Mouse (Mus musculus): ENCODE measurements around the gene Xpot. TPM values are rescaled to one million over a fixed set of nuclear protein-coding genes. Genes with fewer than 3 reads are reported as not detected.

The Xpot gene
- polyA plus RNA-seq, 1 experiment: 105 TPM

- no peak for DNase-seq (ENCODE audit: low read depth)
Observed at GRCm38 (mm10) chr10:121576372-121576771, 49.8 kb downstream of the Xpot start.

DNA sequence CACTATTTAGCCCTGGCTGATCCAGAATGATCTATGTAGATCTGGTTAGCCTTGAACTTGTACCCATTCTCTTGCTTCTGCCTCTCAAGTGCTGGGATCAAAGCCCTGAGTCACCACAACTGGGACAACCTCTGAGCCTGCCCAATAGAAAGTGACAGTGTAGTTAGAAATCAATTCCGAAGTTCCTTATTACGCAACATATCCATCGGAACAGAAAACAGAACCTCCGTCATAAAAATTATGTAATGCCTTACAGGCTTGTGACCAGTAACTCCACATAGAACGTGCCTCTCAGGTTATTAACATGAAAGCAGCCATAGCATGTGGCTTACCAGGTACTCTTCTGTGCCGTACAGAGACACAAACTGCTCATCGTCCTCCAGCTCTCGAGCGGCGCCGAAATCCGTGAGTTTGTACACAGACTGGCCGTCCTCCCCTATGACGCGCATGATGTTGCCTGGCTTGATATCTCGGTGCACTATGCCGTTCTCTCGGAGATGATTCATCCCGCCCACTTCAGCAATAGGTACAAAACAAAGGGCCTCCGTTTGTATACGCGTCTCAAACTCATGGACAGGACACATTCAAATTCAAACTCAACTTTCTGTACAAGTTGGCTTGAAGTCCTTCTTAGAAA is 54.5 kb downstream of the Xpot start:
- no peak for DNase-seq (ENCODE audit: low read depth)

DNA sequence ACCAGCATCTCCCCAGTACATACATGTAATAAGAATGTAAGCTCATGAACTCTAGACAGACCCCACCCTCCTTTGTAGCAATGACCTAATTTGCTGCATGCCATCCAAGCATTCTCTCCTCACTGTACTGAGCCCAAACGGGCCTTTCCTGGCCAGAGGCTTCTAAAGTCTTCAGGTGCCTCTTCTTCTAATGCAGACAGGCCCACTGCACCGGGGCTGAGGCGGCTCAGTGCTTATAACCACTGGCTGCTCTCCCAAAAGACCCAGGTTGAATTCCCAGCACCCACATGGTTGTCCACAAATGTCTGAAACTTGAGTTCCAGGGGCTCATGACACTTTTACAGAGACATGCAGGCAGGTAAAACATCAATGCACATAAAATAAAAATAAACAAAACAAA is 55.1 kb downstream of the Xpot start:
- DNase-seq (ENCODE audit: low read depth): no peak

GRCm38 (mm10) chr10:121569796-121570195 is 56.3 kb downstream of the Xpot start:
- no peak for DNase-seq (ENCODE audit: low read depth)

GRCm38 (mm10) chr10:121569001-121569589 is 57.0 kb downstream of the Xpot start:
- DNase-seq (ENCODE audit: low read depth): no peak

DNA sequence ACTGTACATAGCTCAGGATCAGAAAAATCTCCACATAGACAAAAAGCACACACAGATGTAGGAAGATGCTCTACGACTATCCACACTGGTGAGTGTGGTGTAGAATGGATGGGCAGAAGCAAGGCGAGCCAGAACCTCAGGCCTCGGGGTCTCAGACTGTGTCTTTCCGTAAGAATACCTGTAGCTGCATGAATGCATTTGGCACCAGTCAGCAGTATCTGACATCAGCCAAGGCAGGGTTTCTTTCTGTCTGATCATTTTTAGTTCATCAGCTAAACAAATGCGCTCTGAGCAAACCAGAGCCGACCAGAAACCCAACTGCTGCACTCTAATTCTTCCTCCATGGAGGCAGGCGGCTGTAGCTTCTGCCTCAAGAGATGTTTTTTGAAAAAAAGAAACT is 57.6 kb downstream of the Xpot start:
- no peak for DNase-seq (ENCODE audit: low read depth)

DNA sequence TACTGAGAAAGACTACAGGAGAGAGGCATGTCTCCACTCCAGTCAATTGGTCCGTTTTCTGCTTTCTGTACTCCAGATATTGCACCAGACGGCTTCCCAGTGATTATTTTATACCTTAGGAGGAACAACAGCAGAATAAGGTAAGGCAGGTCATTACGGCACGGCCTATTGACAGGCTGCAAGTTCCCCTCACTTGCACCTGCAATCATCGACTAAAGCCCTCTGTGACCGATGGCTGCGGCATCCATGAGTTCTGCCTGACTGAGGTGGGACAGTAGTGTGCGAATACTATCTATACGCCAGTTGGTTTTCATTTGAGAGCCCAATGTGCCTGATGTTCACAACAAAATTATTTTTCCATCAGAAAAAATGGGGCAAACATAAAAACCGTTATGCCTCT is 58.1 kb downstream of the Xpot start:
- DNase-seq (ENCODE audit: low read depth): no peak

- no peak for DNase-seq (ENCODE audit: low read depth)
Observed at GRCm38 (mm10) chr10:121564447-121564846, 61.7 kb downstream of the Xpot start.

GRCm38 (mm10) chr10:121558231-121558630 is 67.9 kb downstream of the Xpot start:
- no peak for DNase-seq (ENCODE audit: low read depth)

GRCm38 (mm10) chr10:121556263-121556662 is 69.9 kb downstream of the Xpot start:
- no peak for DNase-seq (ENCODE audit: low read depth)

DNA sequence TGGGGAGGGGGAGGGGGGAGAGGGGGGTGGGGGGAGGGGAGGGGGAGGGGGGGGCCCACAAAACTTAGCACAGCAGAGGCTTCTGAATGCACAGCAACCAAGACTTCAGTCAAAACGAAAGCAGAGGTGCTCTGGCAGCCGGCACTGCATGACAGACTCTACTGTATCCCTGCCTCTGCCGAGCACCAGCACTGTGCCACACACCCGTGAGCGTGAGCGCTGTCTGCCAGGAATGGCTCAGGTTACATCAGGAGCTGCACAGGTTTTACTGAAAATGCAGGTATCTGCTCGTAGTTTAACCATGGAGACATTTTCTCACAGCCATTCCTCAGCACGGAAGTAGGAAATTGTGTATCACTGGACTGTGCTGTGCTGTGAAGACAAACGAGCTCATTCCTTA is 75.8 kb downstream of the Xpot start:
- no peak for DNase-seq (ENCODE audit: low read depth)

- DNase-seq (ENCODE audit: low read depth): no peak
Observed at GRCm38 (mm10) chr10:121549670-121550069, 76.5 kb downstream of the Xpot start.

DNA sequence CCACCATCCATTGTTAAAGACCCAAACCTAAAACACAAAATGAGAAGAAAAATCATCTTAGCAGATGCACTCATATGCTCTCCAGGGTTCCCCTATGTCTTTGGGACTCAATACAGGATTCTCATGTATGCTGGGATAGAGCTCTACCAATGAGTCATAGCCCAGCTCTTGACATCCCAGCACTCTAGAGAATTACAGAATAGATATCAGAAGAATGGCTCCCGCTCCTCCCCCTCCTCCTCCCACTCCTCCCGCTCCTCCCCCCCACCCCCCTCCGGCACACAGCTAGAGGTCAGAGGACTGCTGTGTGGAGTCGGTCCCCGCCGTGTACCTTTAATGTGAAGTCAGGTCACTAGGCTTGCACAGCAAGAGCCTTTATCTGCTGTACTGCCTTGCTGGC is 79.0 kb downstream of the Xpot start:
- DNase-seq (ENCODE audit: low read depth): no peak

DNA sequence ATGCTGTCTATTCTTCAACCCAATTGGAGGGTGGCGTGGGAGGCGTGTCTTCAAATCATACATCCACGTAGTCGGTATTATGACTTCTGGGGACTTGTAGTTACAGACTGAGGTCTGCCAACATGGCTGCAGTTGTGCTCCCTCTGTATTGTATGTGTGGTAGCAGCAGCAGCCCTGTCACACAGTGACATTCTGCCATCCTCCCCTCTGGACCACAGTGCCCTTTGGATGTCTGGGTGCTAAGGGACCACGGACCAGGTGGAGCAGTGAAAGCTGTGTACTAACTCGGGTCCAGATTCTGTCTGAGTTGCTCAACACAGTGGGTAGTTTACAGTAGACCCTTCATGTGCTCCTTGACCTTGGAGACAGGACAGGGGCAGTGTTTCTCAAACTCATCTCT is 82.6 kb downstream of the Xpot start:
- no peak for DNase-seq (ENCODE audit: low read depth)

GRCm38 (mm10) chr10:121542156-121542555 is 84.0 kb downstream of the Xpot start:
- DNase-seq (ENCODE audit: low read depth): no peak

Other genes with a start within 250 kb of the Xpot start
- 33.3 and 37.5 TPM in 2 replicates for gene Rassf3, start 150.0 kb downstream of the Xpot start, polyA plus RNA-seq (2012; rRNA removed)
- 15.1 and 20.3 TPM in 2 replicates for gene Tbk1, start 39.5 kb downstream of the Xpot start, polyA plus RNA-seq (2012; rRNA removed)
- gene D930020B18Rik, start 15.3 kb upstream of the Xpot start, polyA plus RNA-seq (2012; rRNA removed): 0.11 TPM in 1 of 2 replicates, not detected in the other
- gene BC048403, start 113.6 kb upstream of the Xpot start, polyA plus RNA-seq (2012; rRNA removed): 7.1 and 9.6 TPM in 2 replicates